Mouse (Mus musculus) lung, embryonic 15.5 days (tissue): ENCODE data around the gene Gm16381. TPM values are rescaled to one million over a fixed set of nuclear protein-coding genes. Genes with fewer than 3 reads are reported as not detected.
"Not testable (repeated sequence)": the region's sequence is repeated elsewhere in the genome, so short reads cannot be mapped to it uniquely, and the experiment has no call there.

Experiments
- ATAC-seq: fragments of 200-750 bp; cut with Nextera tagmentation; 2 replicates; pipeline ENCODE4 v1.8.0; 2017; ENCODE audit warnings: moderate number of reproducible peaks, borderline replicate concordance; ENCODE audit not compliant: low FRiP score, low TSS enrichment; ENCODE audit errors: extremely low read depth
- H3K27ac ChIP-seq: fragments of 300-500 bp; sonication (generic); 2 replicates; pipeline ENCODE4 v1.5.1; 2015; ENCODE audit warnings: moderate library complexity, mild to moderate bottlenecking, inconsistent platforms
- H3K27me3 ChIP-seq: fragments of 300-500 bp; sonication (generic); 2 replicates; pipeline ENCODE4 v1.6.1; 2015; ENCODE audit warnings: inconsistent platforms
- H3K36me3 ChIP-seq: fragments of 300-500 bp; sonication (generic); 2 replicates; pipeline ENCODE4 v1.6.1; 2015; ENCODE audit warnings: inconsistent platforms
- H3K4me1 ChIP-seq: fragments of 300-500 bp; sonication (generic); 2 replicates; pipeline ENCODE4 v1.6.1; 2015; ENCODE audit warnings: inconsistent platforms
- H3K4me2 ChIP-seq: fragments of 300-500 bp; sonication (generic); 2 replicates; pipeline ENCODE4 v1.6.1; 2015; ENCODE audit warnings: inconsistent platforms, mild to moderate bottlenecking, moderate library complexity
- H3K4me3 ChIP-seq: fragments of 300-500 bp; sonication (generic); 2 replicates; pipeline ENCODE4 v1.5.1; 2015; ENCODE audit warnings: mild to moderate bottlenecking, inconsistent platforms
- H3K9ac ChIP-seq: fragments of 300-500 bp; sonication (generic); 2 replicates; pipeline ENCODE4 v1.6.1; 2015; ENCODE audit warnings: inconsistent platforms
- H3K9me3 ChIP-seq: fragments of 300-500 bp; sonication (generic); 2 replicates; pipeline ENCODE4 v1.6.1; 2016; ENCODE audit warnings: inconsistent platforms
- WGBS: fragments of 180-500 bp; shearing (Covaris S2); methylation state at CpG from one replicate; pipeline ENCODE4 v1.1.7; 2015; 5-methylcytosine and 5-hydroxymethylcytosine counted together
- polyA plus RNA-seq: library from polyadenylated mRNA; unstranded; fragments of >200 nt; fragmentation: Nextera tagmentation; extraction: Ambion mirVana; gene quantifications from 2 replicates; pipeline ENCODE4 v1.2.1, GENCODE M21; 2015

Gene Gm16381
- not detected in 2 replicates for polyA plus RNA-seq

DNA sequence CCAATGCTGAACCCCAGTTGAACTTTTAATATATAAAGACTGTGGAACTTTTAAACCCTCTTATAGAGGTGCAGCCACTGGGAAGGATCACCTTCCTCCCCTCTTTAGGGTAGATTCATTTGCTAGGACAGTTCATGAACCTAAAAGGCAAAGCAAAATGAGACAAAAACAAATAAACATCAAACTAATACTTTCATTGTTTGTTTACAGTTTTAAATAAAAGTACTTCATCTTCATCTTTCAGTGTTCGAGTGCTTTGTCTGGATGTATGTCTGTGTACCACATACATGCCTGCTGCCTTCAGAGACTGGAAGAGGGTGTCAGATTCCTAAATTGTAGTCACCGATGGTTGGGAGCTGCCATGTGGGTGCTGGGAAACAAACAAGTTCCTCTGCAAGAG is at the start of gene Gm16381:
Gene Gm16381 (minus strand): TSS at position 101 of the 400 bp plus-strand sequence.
- not testable (repeated sequence) for H3K36me3 ChIP-seq, H3K27ac ChIP-seq, H3K4me3 ChIP-seq, H3K27me3 ChIP-seq, ATAC-seq, H3K4me1 ChIP-seq, H3K4me2 ChIP-seq, H3K9ac ChIP-seq, H3K9me3 ChIP-seq
- WGBS = 66% methylated on average over 2 of the region's 2 CpGs

GRCm38 (mm10) chr12:87652916-87653703 is 8.7 kb upstream of the Gm16381 start:
- not testable (repeated sequence) for H3K4me2 ChIP-seq, H3K27ac ChIP-seq, H3K27me3 ChIP-seq, H3K36me3 ChIP-seq, ATAC-seq, H3K9ac ChIP-seq, H3K4me1 ChIP-seq, H3K9me3 ChIP-seq, H3K4me3 ChIP-seq
- 49% methylated on average over 2 of the region's 4 CpGs for WGBS

DNA sequence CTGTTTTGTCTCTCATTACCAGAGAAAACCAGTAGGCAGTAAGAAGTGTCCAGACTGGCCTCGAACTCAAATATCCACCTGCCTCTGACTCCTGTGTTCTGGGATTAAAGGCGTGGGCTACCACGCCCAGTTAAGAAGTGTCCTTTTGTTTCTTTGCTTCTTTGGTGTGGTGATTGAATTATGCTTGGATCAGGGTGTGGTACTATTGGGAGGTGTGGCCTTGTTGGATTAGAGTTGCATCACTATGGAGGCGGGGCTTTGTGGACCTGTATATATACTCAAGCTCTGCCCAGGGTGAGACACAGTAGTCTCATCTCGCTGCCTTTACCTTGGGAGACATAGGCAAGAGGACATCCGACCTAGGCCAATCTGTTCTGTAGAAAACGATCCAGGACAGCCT is 25.9 kb downstream of the Gm16381 start, which contains the start of gene Gm4027:
Gene Gm4027 (plus strand): TSS at position 301 of the 400 bp plus-strand sequence.
- not testable (repeated sequence) for H3K27me3 ChIP-seq, ATAC-seq, H3K4me1 ChIP-seq, H3K36me3 ChIP-seq, H3K9me3 ChIP-seq, H3K4me2 ChIP-seq, H3K4me3 ChIP-seq, H3K9ac ChIP-seq, H3K27ac ChIP-seq
- WGBS = 83% methylated on average over 4 of the region's 7 CpGs

- 62% methylated on average over 1 of the region's 2 CpGs for WGBS
- H3K4me2 ChIP-seq, H3K4me3 ChIP-seq, ATAC-seq, H3K36me3 ChIP-seq, H3K9ac ChIP-seq, H3K4me1 ChIP-seq, H3K27ac ChIP-seq, H3K27me3 ChIP-seq, H3K9me3 ChIP-seq: not testable (repeated sequence)
These were observed 42.0 kb downstream of the Gm16381 start, which contains the start of gene Oog1 for GRCm38 (mm10) chr12:87602388-87602787. Oog1 (plus strand) TSS chr12:87602688.

- not testable (repeated sequence) for ATAC-seq
These were observed 43.0 kb downstream of the Gm16381 start for GRCm38 (mm10) chr12:87601388-87601787.

More at GRCm38 (mm10) chr12:87601388-87601787, 43.0 kb downstream of the Gm16381 start:
- not testable (repeated sequence) for H3K9ac ChIP-seq, H3K4me1 ChIP-seq, H3K36me3 ChIP-seq, H3K27me3 ChIP-seq, H3K27ac ChIP-seq, H3K9me3 ChIP-seq, H3K4me2 ChIP-seq, H3K4me3 ChIP-seq
- WGBS = 5% methylated on average over 2 of the region's 2 CpGs

Other genes with a start within 250 kb of the Gm16381 start
- 285 and 321 TPM in 2 replicates for gene Slirp, start 200.7 kb downstream of the Gm16381 start, polyA plus RNA-seq
- gene Alkbh1, start 200.6 kb downstream of the Gm16381 start, polyA plus RNA-seq = 47.5 and 48.0 TPM in 2 replicates
- 116 and 118 TPM in 2 replicates for gene Snw1, start 172.3 kb downstream of the Gm16381 start, polyA plus RNA-seq
- gene Gm5788, start 149.9 kb downstream of the Gm16381 start, polyA plus RNA-seq = not detected in 2 replicates
- gene Gm8300, start 130.3 kb downstream of the Gm16381 start, polyA plus RNA-seq = not detected in 2 replicates
- not detected in 2 replicates for gene Oog1, start 41.9 kb downstream of the Gm16381 start, polyA plus RNA-seq
- not detected in 2 replicates for gene Gm4027, start 25.8 kb downstream of the Gm16381 start, polyA plus RNA-seq
- gene Gm21319, start 131.1 kb upstream of the Gm16381 start, polyA plus RNA-seq = not detected in 2 replicates
- gene Gm21936, start 150.9 kb upstream of the Gm16381 start, polyA plus RNA-seq = not detected in 2 replicates
- not detected in 2 replicates for gene BB287469, start 172.0 kb upstream of the Gm16381 start, polyA plus RNA-seq
- gene Gm2001, start 197.7 kb upstream of the Gm16381 start, polyA plus RNA-seq = not detected in 2 replicates
- not detected in 2 replicates for gene Gm2016, start 229.5 kb upstream of the Gm16381 start, polyA plus RNA-seq